Mouse (Mus musculus): ENCODE results near the gene Gale.

DNA sequence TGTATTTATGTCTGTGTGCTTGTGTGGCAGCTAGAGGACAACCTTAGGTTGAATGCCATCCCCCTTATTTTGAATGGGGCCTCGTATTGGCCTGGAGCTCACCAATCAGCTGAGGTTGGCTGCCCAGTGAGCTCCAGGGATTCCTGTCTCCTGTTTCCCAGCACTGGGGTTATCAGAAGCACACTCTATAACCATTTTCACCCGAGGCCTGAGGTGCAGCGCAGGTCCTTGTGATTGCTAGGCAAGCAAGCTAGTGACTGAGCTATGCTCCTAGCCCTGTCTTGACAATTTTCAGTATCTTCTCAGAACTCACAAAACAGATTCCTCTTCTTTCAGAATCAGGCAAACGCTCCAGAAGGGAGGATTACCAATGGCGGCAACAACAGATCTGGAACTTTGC, 21.0 kb downstream of the Gale start:
- TF ChIP-seq CTCF (IDR thresholded peaks at IDR 0.05; ENCODE audit: low read depth) (no peak), EP300 (optimal IDR thresholded peaks at IDR 0.05) (no peak)
